Mouse (Mus musculus): Measurements from ENCODE around the gene Prkn. TPM values are rescaled to one million over a fixed set of nuclear protein-coding genes. Genes with fewer than 3 reads are reported as not detected.

Gene Prkn
- polyA plus RNA-seq, 1 experiment: 28.0 TPM

DNA sequence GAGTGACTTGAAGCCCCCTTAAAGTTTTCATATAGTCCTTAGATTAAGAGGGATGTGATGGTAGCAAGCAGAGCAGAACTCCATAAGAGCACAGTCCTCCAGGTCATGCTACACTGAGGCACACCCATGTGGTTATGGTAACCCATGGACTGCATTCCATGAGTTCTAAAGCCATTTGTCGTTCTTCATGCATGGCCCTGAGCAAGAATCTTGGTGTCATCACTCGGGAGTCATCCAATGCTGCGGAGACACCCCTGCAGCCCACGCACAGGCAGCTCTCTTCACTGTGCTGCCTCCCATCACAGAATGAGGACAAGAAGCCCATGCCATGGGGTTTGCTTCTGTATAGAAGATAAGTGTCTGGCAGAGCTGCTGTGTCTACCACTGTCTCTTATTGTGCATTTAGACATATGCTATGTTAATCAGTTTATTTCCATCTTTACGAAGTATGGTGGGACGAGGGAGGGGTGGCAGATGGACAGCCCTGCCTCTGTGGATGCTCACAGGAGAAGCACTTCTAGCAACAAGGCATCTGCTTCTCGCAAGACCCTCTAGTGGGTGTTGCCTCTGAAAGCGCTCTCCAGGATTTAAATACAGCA is 543.3 kb downstream of the Prkn start:
- DNase-seq (ENCODE audit: extremely low spot score in 1 of 2, low spot score in 1 of 2): peak; percentile 30 to 53

DNA sequence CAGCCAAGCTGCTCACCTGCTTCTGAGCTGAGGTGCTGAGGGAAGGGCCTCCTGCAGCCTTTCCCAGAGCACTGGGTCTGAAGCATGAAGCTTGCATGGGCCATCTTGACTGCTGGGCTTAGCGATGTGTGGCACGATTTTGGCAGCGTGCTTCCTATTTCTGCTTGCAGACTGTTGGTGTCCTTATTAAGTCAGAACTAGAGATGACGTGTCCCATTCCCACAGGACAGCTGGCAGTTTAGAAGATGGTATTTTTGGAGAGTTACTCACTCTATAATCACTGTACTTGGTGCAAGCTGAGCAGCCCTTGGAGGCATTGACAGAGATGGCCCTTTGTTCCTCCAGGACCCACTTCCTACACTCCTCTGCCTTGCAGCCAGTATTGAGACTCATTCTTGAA is 545.1 kb downstream of the Prkn start:
- peak; percentile 88 to 89 for DNase-seq (ENCODE audit: extremely low spot score in 1 of 2, low spot score in 1 of 2)

DNA sequence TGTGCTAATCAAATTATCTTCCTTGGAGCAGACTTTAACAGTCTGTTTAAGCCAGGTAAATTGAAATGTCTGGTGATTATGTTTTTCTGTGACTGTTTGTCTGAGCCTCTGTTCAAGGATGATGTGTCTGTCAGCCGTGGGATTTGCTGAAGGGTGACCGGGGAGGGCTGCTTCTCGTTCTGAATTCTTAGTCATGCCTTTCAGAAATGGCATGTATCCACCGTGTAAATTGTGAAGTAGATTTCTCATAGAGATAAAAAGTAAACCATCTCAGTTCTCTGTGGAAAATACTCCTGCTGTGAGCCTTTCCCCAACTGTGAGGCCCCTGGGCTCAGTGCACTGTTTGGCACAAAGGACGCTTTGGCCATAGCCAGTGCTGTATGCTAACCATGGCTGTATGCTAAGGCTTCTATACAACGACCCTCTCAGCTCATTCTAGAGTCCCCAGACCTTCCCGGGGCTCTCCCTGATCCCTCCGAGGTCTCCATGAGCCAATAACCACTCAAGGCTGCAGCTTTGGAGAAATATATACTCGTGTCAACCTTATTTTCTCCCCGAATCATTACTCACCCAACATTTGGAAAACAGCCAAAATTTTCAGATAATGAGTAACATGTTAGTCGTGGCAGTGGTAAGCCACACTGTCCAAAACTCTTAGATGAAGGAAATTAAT is 552.6 kb downstream of the Prkn start:
- DNase-seq (ENCODE audit: extremely low spot score in 1 of 2, low spot score in 1 of 2): no peak

DNA sequence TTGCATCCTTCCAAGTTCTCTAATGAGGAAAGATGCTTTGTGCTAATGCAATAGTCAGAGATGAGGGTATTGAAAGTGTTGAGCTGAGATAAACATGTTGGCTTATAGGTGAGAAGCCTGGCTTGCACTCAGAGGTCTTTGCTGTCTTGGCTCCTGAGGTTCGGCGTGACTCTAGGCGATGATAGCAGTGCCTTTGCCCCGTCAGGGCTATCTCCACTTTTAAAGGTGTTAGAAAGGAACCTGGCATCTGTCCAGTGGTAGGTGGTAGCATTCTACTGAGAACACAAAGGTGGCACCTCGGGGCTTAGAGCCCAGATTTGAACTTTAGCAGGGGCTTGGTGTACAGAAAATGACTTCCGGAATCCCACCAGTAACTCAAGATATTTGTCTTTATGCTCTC is 554.4 kb downstream of the Prkn start:
- DNase-seq (ENCODE audit: extremely low spot score in 1 of 2, low spot score in 1 of 2): no peak

DNA sequence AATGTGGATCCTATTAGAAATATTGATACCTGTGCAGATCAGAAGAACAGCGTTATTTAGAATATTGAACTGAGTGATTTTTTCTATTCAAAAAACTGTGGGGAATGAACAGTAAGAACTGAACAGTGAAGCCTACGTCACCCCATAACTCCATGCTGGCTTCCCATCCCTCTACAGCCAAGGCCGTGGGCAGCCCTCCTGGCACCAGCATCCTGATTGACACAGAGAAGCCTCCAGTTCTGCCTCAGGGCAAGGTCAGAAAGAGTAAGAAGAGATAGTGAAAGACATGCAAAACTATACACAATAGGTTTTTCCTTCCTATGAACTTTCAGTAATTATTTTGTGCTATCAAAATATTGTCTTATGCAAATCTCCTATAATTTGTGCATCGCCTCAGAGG is 557.5 kb downstream of the Prkn start:
- DNase-seq (ENCODE audit: extremely low spot score in 1 of 2, low spot score in 1 of 2): no peak

DNA sequence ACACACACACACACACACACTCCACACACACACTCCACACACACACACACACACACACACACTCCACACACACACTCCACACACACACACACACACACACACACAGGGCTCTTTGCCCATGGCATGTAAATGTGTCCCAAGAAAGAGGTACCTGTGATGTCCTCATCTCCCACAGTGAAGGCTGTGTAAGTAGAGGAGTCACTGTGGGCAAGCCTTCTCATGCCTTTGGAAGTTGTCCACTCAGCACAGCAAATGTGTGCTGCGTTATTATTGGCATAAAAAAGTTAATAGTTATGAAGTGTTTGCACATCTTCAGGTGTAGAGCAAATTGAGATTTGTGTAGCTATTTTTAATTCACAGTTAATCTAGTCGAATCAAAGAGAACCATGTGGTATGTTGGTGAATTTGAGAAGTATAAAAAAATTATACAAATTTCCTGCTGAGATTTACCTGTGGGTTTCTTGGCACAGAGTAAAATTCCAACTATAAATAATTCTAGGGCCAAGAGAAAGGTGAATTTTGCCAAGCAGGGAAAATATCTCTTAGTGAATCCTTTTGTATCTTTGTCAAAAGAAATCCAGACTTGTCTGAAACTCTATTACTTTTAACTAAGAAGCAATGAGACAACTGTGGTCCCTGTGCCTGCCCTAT is 562.2 kb downstream of the Prkn start:
- no peak for DNase-seq (ENCODE audit: extremely low spot score in 1 of 2, low spot score in 1 of 2)

DNA sequence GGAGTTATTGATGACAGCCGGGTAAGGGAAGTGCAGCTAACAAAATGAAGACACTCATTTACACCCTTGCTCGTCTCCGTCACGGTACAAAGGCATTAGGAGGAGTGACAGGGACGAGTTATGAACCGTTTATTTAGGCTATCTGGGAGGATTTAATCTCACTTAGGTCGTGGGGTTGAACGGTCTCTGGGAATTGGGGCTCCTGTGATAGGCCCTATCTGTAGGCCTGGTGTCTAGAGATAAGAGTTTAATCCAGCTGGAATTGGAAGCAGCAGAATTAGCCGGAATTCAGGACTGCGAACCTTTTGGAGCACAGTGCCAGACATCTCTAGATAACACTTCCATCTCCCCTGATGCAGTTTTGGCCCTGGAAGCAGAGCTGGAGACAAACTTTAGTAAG is 571.2 kb downstream of the Prkn start:
- DNase-seq (ENCODE audit: extremely low spot score in 1 of 2, low spot score in 1 of 2): no peak

DNA sequence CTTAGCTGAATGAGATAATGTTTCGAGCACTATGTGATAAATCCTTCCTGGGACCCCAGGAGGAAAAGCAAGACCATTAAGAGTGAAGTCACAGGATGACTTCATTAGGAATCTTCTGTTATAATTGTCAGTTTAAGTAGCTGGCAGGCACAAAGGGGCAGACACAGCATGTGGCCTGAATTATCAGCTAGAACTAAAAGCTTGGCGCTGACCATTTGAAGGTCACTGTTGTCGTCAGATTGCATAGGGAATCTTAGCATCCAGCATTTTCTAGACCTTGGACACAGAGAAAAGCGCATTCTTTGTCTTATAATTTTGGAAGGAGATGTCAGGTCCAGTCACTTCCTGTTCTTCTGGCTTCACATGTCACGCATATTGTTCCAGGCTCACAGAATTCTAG is 573.5 kb downstream of the Prkn start:
- DNase-seq (ENCODE audit: extremely low spot score in 1 of 2, low spot score in 1 of 2): no peak

DNA sequence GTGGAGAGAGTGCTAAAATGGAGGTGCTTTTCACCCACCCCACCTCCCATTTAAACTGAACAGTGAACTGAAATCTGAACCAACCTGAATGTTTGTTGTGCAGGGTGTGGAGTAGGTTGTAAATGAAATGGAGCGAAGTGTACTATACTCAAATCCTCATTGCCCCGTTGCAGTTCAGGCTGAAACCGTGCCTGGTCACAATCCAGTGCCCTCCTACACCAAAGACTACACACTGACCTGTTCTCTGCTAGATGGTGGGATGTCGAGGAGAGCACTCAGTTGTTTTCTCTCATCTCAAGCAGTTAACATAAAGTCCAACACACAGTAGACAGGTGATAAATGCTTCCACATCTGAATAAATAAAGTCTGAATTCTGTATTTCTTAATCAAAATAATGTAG is 574.1 kb downstream of the Prkn start:
- no peak for DNase-seq (ENCODE audit: extremely low spot score in 1 of 2, low spot score in 1 of 2)

DNA sequence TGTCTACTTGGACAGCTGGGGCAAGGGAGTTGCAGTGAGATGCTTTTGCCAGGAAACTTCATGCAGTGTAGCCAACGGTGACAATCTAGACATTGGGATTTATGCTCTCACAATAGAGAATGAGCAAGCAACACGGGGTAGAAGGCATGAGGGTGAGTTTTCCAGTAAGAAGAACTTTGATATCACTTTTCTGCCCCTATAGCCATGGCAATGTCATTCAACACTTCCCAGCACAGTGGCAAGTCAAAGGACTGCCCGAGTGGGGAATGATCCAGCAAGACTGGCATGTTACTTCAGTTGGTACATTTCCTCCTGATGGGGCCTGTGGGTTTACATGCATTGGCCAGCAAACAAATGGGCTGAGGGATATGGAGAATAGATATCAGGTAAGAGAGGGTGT is 577.0 kb downstream of the Prkn start:
- no peak for DNase-seq (ENCODE audit: extremely low spot score in 1 of 2, low spot score in 1 of 2)

DNA sequence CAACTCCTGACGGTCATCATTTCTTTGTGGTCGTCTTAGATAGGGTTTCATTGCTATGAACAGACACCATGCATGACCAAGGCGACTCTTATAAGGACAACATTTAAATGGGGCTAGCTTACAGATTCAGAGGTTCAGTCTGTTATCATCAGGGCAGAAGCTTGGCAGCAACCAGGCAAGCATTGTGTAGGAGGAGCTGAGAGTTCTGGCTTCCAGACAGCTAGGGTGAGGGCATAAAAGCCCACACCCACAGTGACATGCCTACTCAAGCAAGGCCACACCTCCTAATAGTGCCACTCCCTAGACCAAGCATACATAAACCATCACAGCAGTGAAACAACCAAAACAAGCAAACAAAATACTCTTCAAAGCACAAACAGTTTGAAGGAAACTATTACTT is 579.3 kb downstream of the Prkn start:
- DNase-seq (ENCODE audit: extremely low spot score in 1 of 2, low spot score in 1 of 2): no peak

DNA sequence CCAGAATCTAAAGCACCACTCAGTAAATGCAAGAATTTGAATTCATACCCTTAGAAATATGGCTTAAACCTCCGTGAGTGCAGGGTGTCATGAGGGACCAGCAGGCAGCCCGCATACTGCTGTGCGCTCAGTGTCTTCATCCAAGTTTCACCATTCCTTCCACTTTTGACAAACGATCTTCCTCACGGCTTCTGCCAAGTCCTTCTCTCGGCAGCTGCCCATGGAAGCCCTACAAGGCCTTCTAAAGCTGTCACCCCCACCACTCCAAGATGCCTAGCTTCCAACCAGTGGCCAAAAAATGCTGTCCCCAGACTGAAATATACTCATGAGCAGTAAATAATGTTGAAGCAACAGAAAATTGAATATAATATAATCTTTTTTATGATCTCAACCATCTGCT is 580.7 kb downstream of the Prkn start:
- DNase-seq (ENCODE audit: extremely low spot score in 1 of 2, low spot score in 1 of 2): peak; percentile 2 to 12

DNA sequence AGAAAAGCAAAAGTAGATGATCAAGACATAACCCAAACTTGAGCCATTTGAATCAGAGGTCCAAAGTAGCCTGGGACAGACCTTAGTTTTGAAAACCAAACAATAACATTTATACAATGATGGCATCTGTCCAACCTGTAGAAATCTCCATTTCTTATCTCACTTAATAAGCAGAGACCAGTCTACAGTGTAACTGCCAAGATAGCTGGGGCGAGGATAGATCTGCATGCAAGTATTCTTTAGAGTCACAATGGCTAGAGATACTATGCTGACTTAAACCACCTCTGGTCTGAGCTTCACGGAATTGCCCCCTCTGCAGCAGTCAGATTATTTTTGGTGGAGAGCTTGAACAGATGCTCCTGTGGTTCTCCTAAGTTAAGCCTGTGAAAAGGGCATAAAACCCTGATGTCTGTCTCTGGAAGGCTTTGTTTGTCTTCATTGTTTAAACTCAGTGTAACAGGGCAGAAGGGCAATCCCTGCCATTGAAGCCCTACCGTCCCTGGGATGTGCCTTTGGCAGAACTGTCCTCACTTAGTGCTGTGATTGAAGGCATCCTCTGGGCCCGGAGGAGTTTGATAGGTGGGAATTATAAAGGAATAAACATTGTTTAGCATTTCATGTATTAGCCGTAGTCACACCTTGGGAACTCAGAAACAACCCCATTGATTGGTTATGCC is 581.2 kb downstream of the Prkn start:
- no peak for DNase-seq (ENCODE audit: extremely low spot score in 1 of 2, low spot score in 1 of 2)

DNA sequence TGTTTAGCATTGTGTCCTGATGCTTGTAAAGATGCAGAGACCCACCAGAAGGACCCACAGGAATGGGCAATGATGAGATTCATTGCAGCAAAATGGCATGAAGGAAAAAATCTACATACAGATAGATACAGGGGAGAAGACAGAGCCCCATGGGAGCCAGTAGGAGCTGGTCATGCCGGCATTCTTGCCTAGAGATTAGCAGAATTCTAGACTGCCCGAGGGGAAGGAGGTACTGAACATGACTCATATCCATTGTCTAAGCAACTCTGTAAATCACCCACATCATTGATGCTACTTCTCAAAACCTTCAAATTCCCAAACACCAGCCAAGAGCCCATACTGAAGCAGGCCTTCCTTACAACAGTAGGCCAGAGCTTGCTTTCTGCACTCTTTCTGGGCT is 591.1 kb downstream of the Prkn start:
- DNase-seq (ENCODE audit: extremely low spot score in 1 of 2, low spot score in 1 of 2): no peak

DNA sequence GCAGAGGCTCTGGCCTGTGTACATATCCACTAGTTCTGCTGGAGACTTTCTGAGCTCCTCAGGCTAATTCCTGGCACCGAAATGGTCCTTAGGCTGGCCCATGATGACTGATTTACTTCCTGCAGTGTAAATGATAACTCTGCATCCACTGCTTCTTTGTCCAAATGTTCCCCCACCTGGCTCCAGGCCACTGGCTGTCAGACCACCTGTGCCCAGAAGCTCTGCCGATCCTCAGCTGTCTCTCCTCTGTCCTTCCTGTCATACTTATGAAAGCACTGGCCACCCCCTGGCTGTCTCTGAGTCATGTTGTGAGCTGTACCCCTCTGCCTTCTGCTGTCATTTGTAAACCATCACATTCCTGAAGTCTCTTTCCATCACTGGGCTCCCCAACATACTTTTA is 592.4 kb downstream of the Prkn start:
- no peak for DNase-seq (ENCODE audit: extremely low spot score in 1 of 2, low spot score in 1 of 2)

DNA sequence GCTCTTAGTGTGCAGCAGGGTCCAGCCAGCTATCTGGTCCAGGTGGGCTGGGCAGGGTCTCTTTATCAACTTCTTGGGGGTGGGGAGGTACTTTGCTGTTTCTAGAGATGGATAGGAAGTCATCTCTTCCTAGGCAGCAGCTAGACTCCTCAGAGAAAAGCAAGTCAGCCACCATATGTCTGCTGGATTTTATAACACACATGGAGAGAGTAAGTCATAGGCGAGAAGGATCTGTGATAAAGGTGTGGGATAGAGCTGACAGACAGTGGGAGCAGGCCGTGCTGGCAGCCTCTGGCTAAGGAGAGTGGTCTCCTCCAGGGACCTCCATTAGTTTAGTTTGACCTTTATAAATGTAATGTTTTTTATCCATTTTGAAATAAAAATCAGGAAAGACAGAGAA is 622.5 kb downstream of the Prkn start:
- DNase-seq (ENCODE audit: extremely low spot score in 1 of 2, low spot score in 1 of 2): peak; percentile 14 to 50

DNA sequence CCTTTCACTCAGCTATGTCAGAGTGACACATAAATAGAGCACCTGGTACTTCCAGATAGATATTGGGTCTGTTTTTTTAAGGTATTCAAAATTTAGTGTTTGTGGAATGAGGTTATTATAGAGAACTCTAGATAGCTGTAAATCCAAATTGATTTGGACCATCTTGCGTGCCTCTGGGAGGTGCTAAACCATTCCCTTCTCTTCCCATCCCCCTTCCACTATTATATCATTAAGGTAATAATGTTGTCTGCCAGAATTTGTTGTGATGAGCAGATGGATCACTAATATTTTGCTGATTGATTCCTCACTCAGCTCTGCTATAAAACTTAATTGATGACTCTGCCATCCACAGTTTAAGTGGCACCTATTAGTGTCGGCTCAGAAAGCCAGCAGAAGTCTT is 625.9 kb downstream of the Prkn start:
- no peak for DNase-seq (ENCODE audit: extremely low spot score in 1 of 2, low spot score in 1 of 2)

DNA sequence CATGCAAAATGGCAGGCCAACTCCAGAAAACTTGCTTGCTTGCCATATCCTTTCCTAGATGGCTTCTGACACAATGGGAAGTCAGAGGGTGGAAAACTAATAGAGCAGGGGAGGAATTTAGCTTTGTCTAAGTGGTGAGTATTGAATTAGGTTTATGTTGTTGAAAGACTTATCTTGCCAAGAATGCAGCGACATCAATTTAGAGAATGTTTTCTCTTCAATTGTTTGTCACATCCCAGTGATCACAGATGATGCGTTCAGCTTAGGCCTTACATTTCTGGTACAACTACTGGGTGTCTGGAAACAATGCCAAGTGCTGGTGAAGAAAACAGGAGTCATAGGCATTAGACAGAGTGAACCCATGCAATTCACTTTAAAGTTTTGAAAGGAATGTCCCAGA is 628.4 kb downstream of the Prkn start:
- DNase-seq (ENCODE audit: extremely low spot score in 1 of 2, low spot score in 1 of 2): no peak

DNA sequence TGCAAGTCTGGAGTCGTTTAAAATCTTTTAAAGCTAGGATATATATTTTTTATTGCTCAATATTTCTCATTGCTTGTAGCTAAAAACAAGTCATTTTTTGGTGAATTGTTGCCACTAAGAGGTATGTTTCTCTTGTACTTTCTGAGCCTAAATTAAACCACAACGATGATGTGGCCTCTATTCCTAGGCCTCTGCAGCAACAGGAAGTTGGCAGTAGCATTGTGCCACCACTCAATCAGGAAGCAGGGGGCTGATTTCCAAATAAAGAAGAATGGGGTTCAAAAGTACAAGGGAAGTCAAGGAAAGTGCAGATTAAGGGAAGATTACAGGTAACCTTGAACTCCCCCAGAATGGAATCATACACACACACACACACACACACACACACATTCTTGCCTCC is 642.8 kb downstream of the Prkn start:
- DNase-seq (ENCODE audit: extremely low spot score in 1 of 2, low spot score in 1 of 2): no peak

DNA sequence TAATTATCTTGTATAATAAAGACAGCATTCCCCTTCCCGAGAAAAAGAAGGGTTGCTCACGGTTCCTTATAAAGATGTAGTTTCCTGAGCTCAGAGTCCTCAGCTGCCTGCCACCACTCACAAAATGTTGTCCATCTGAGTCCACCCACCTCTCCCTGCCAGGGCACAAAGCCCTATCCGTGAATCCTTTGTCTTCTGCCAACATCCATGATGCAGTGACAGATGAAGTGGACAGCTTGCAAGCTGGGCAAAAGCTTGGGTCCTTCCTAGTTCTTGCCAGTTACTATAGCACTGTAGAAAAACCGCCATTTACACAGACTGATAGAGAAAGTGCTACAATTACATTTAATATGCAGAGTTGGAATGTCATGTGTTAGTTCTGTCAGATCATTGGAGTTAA is 649.9 kb downstream of the Prkn start:
- no peak for DNase-seq (ENCODE audit: extremely low spot score in 1 of 2, low spot score in 1 of 2)

DNA sequence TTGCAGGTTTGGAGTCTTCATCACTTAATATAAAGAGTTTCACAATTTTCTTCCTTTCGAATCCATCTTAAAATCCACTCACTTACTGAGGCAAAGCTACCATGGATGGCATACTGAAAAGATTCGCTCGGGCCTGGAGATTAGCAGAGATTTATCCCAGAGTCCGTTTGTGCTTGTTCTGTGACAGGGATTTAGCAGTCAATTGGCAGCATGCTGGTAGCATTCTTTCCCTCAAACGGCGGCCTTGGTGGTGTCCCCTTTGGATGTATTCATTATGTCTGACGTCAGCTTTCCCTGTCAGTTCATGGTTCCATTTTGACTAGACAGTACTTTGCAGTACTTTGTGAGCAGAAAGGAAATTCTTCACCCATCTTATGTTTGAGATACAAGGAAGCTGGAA is 662.4 kb downstream of the Prkn start:
- no peak for DNase-seq (ENCODE audit: extremely low spot score in 1 of 2, low spot score in 1 of 2)

DNA sequence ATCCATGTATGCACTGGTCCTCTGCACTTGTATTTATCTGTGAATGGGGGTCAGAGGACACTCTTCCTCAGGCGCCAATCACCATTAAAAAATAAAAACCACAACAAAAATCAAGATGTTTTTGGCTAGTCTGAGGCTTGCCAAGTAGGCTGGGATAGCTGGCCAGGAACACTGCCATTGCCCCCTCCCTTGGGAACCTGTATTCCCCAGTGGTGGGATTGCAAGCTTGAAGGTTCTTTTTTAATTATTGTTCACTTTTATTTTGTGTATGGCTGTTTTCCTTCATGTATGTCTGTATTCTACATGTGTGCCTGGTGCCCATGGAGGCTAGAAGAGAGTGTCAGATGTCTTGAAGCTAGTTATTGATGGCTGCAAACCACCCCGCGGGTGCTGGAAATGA is 664.3 kb downstream of the Prkn start:
- DNase-seq (ENCODE audit: extremely low spot score in 1 of 2, low spot score in 1 of 2): no peak

Measured in frontal cortex, adult 2 months (tissue).